Mouse (Mus musculus) kidney, postnatal 10 days (tissue): ENCODE results near the gene Nudc.
"Not testable (repeated sequence)": the region's sequence is repeated elsewhere in the genome, so short reads cannot be mapped to it uniquely, and the experiment has no call there.

Experiments used
- DNase-seq: peaks from one replicate; pipeline ENCODE4 v3.0.0; 2021; ENCODE audit warnings: mixed read lengths

Nudc gene

DNA sequence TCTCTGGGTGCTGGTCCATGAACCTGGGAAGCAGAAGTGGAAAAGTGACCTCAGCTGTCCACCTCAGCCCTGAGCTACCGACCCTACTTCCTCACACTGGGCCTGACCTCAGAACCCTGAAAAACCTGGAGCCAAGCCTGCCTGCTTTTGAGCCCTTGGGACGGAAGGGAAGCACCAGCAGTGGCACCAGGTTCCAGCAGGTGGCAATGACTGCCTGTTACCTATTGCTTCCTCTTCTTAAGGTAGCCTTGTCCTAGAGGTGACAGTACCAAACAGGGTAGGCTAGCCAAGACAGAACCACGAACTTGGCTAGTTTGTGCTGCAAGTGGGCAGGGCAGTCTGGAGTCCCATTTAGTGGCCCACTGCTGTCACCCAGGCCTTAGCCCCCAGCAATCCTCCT lies 13.0 kb downstream of the Nudc start:
- no peak for DNase-seq

DNA sequence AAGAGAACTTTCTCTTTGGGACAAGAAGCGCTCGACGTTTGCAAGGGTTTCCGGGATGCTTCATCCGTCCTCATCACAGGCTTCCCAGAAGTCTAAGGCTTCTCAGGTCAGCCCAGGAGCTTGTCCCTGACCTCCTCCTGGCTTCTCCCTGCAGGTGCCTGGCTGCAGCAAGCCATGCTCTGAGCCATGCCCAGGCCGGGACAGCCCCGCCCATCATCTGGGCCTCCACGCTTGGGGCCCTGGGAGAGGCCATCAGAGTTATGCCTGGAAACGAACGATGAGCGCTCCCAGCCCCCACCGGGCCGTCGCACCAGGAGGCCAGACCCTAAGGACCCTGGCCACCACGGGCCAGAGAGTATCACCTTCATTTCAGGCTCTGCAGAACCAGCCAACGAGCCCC lies 18.0 kb downstream of the Nudc start:
- no peak for DNase-seq

DNA sequence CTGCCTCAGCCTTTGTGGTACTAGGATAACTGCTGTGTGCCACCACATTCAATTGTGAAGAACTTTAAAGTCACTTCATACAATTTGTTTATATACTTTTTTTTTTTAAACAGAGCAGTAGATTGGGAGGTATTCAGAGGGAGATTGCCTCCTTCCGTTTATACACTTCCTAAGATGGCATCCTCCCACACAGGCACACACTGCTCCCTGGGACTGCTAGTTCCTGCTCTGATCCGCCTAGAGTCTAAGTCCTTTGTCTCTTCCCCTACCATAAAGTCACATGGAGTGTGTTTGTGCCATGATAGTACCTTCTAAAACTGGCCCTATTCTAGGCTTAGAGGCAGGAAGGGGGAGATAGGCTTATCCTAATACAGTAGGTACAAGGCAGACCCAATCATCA lies 24.3 kb downstream of the Nudc start:
- no peak for DNase-seq

DNA sequence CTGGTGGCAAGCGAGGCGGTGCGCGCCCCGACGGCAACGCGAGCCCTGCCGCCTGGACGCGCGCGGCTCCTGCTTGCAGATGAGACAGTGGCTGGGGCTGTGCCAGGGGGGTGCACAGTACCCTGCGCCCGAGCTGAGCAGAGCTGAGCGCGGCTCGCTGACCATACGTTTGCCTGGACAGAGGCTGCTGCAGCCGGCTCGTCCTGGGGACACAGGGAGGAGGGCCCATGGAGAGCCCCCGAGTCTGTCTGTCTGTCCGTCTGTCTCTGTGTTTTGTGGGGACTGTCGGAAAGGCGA lies 26.5 kb downstream of the Nudc start:
- DNase-seq, result peak; percentile 53

DNA sequence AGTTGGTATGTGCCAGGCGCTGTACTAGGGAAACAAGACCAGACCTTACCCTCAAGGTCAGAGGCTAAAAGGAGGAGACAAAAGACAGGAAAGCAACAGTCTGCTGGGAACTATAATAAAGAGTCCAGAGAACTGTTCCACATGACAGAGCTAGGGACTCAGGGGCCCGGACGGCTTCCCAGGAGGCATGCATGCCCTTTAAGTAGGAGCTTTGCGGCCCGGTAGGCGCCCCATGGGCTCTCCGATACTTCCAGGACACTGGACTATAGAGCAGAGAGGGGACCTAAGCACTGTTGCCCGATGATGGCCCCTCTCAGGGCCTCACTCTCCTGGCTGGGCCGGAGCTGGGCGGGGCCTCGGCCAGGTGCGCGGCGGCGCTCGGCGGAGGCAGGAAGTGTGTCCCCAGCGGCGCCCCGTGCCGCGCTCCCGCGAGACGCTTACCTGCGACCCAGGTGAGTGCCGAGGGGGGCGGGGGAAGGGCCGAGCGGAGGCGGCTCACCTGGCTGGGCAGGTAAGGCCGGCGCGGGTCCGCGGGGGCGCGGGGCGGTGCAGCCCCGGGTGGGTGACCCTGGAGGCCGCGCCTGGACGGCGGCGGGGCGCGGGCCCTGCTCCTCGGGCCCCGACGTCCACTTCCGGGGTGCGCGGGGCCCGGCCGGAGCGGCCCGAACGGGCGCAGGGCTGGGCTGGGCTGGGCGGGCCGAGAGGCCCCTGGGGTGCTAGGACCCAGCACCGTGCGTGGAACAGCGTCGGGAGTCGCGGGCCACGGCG lies 27.0 kb downstream of the Nudc start, which contains the start of gene Kdf1:
TSS of gene Kdf1 (plus strand) at position 363 of the 768 bp plus-strand sequence.
- peak; percentile 86 for DNase-seq

DNA sequence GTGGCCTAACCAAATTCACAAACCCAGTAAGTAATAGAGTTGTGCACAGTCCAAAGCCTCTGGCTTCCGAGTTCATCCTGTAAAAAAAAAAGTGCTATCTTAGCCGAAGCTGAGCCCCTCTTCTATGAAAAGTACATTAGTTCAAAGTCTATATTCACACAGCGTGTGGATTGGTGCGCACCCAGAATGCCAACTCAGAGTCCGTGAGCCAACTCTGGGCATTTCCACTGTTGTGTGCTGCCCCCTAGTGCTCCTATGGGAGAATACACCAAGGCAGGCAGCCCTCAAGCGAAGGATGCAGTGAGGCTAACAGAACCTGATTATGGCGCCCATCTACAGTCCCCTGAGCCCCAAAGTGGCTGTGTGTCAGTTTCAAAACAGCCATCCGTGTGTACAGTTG lies 32.8 kb downstream of the Nudc start:
- DNase-seq, result peak; percentile 83

DNA sequence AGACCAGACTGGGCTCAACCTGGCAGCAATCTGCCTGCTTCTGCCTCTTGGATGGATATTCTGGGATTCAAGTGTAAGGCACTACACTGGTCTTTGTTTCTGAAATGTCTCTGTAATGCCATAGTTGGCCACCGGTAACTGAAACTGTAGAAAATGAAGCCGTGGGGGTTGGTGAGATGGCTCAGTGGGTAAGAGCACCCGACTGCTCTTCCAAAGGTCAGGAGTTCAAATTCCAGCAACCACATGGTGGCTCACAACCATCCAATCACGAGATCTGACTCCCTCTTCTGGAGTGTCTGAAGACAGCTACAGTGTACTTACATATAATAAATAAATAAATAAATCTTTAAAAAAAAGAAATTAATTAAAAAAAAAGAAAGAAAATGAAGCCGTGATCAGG lies 33.3 kb downstream of the Nudc start:
- DNase-seq, result not testable (repeated sequence)

DNA sequence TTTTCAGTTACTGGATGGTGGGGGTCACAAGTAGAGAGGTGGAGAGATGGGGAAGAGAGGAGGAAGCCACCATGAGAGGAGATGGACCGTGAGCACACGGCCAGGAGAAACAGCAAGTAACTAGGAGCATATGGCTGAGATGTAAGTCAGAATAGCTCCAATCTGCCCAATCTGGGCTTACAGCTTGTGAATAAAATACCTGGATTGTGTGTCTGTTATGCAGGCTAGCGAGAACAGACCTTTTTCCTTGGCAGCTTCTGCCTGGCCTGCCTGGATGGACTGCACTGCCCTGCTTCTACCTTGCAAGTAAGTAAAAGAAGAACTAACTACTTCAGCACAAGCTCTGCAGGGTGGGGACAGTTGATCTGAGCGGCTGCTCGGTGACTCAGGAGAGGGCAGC lies 34.7 kb downstream of the Nudc start:
- no peak for DNase-seq

DNA sequence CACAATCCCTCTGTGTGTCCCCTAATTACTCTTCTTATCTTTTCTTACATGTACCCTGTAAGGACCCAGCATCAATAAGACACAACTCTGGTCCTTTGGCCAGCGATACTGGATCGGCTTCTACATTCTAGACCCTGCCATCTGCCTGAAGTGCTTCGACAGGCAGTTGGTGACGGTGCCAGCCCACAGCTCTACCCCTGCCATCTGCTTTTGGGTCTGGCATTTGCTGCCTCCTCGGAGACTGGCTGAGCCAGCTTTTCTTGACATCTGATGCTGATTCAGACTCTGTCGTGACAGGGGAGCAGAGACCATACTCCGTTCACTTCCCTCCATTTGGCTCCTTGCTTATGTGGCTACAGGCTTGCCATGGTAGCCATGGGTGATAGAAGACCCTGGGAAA lies 36.8 kb downstream of the Nudc start:
- no peak for DNase-seq

DNA sequence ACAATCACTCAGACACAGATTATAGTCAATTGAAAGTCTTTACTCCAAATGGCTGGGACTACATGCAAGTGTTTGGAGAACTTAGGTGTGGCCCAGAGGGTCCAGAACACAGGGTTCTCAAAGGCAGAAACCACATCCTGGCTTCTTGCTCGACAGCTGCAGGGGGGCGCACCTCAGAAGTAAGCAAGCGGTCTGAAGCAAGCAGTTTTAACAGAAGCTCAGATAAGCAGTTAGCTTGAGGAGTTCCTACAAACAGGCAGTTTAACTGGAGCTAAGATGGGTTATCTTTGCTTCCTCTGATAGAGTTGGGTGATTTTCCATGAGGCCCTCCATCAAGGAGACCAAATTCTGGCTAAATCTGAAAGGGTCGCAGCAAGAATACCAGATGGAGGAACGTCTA lies 39.2 kb downstream of the Nudc start:
- DNase-seq, result no peak

DNA sequence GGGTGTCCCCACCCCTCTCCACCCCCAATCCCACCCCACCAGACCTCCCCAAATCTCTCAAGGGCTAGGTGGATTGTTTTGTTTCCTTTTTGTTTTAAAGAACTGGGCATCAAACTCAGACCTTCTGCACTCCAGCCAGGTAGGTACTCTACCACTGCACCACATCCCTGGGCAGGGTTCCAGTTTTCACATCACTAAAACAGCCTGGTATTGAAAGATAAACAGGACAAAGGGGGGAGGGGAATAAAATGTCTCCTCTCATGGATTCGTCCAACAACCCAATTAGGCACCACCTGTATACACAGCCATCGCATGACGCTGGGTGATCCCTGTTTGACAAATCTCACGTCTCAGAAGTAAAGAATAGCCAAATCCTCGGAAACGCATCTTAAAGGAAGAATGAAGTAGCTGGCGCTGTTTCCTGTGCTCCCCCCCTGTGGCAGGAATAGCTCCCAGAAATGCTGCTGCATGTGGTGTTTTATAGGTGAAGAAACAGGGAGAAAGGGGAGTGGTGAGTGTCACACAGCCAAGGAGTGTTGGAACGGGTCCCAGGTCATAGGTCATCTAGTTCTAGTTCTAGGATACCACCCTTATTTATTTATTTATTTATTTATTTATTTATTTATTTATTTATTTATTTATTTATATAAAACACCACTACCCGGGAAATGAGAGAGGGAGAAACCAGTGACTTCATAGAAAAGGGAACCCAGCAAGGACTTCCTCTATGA lies 40.9 kb downstream of the Nudc start:
- no peak for DNase-seq

DNA sequence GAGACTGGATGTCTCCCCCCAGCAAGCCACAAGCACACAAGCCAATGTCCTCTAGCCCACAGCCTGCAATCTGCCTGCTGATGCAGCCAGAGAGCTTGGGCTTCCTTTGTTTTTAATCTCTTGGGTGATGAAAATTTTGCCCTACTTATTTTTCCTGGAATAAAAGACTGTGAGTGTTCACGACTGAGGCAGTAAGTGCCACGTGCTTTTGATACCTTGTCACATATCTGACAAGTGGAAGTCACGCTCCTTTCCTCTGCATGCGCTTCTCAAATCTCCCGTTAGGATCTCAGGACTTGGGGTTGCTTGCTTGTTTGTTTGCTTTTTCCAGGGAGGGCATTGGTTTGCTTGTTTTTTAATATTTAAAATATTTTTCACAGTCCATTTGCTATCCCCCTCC lies 41.5 kb downstream of the Nudc start:
- DNase-seq, result no peak

DNA sequence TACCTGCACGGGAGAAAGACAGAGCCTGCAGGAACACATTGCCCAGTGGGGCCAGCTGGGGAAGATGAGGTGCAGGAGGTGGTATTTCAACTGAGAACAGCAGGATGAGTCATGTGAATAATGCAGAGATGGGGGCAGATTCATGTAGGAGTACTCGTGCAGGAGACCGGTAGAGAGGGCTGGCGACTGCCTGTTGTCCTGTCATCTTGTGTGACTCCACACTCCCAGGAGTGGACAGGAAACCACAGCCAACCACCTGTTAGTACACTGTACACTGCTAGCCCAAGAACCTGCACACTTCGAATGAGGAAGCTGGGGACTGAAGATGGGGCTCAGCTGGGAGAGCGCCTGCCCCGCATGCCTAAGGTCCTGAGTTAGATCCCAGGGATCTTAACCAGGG lies 44.3 kb downstream of the Nudc start:
- DNase-seq, result no peak

DNA sequence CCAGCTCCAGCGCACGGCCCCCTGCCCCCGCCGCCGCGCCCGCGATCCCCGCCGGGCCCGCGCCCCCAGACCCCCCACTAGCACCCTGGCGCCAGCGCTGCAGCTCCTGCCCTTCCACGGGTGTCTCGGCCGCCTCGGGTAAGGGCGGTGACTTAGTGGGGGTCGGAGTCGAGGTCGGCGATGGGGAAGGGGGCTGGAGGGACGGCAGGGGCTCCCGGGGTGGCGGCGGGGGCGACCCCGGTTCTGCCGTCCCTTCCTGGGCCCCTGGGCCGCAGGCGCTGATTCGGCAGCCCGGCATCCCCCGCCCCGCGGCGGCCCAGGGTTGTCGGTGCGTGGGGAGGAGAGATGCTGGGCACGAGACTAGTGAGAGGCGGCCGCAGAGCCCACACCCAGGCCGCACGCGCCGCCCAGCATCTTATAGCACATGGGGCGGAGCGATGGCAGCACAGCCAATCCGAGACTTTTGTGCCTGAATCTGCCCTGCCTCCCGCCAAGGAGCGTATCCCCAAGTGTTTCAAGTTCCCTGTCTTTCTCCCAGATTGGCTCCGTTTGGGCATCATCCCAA lies 47.6 kb downstream of the Nudc start, which contains the start of gene Trnp1:
TSS of gene Trnp1 (minus strand) at position 391 of the 565 bp plus-strand sequence.
- DNase-seq, result peak; percentile 75

DNA sequence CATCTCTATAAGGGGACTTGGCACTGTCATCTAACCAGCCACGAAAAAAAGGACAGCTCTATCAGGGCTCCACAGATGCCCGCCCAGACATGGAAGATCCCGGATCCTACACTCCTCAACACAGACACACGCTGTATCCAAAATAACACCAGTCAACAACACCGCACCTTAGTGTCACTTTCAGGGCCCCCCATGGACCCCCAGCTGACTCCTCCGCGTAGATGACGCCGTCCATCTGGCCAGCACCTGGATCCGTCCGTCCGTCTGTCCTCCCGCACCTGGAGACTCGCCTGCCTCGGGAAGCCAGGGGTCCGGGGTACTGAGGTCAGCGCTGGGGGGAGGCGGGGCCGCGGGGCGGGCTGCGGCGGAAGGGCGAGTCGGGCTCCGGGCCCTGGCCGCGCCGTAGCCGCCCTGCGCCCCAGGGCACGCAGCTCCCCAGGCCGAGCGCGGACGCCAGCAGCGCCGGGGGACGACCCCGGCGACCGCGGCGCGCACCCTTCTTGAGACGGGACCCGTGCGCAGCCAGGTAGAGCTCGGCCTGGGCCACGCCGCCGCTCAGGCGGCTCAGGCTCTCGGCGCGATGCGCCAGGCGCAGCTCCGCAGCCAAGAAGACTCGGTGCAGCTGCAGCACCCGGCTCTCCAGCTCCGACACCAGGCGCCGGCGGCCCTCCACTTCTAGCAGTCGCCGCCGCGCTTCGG lies 48.2 kb downstream of the Nudc start:
- peak; percentile 45 for DNase-seq

DNA sequence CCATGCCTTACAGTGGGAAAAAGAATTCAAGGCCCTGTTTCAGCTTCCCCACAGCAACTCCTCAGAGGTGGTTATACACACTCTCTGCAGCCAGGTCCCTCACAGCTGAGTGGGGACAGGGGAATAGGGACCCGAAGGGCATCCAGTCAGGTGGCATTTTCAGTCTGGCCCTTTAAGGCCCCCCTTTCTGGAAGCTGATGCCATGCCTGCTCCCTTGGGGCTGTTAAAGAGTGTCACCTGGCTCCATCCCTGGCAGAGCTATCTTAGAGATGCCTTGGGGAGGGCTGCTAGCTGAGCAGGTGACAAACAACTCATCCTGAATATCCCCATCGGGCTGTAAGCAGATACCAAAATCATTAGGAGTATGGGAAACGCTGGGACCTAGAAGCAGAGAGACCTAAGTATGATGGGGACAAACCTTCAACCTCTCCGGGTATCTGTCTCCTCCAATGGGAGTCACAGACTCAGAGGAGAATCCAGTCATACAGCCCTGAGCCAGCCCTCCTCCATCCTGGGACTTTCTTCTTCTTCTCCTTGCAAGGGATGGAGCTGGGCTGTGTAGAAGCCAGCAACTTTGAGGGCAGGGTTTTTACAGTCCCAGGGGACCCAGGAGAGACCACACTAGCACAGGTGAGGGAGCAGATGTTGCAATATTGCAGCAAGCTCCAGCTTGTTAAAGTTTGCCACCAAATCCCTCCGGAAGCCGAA lies 48.9 kb downstream of the Nudc start:
- no peak for DNase-seq

DNA sequence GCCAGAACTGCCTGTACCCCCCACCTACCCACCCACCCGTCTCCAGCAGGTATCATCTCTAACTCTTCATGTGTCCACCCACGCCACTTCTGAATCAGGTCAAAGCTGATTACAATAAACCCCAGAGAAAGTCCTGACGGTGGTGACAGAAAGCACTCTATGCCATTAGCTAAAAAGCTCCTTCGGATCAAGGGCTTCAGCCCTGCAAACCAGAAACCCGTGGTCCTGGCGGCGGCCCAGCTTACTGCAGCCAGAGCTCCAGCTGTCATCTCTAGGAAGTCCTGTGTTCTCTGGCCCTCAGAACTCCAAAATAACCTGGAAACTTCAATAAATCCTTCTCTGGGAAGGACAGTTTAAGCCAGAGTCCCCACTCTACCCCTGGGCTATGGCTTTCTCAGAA lies 50.1 kb downstream of the Nudc start:
- peak; percentile 78 for DNase-seq

DNA sequence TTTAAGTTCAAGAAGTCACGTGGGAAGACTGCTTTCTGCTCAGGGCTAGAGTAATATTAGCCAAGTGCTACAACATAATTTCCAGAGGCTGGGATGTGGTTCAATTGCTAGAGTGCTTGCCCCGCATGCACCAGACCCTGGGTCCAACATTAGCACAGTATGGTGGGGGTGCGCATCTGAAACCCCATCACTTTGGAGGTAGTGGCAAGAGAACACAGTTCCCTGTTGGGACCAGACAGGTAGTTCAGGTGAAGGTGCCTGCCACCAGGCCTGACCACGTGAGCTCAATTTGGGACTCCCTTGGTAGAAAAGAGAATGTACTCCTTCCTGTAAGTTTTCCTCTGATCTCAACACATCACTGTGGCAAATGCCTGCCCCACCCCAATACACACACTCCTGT lies 50.9 kb downstream of the Nudc start:
- no peak for DNase-seq

DNA sequence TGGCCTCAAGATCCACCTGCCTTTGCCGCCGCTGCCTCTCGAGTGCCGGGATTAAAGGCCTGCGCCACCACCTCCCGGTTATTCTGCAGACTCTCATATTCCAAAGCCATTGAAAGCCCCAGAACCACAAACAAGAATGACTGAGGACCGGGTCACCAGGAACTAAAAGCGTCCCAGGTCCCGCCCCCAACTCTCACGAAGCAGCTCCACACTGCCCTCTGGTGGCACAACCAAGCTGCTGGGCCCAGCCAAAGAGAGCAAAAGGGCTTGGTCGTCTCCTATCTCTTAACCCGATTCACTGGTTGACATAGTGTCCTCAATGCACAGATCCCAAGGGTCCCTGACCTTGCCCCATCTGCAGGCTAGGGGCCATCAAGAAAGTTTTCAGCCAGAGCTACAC lies 51.4 kb downstream of the Nudc start:
- peak; percentile 95 for DNase-seq

DNA sequence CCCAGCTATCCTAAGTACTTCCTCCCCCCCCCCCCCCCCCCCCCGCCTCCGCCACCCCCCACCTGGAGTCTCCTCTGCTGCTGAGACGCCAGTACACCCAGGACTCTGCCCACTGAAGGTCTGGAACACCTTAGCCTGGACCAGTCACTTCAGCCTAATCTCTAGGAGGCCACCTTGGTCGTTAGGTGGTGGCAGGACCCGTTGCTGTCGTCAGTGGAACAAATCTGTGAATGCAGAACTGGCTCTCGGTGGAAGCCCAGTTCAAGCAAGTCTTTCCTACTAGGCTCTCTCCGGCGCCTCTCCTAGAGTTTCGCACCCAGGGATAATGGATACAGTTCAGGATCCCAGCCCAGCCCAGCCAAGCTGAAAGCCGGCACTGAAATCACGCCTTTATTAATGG lies 51.9 kb downstream of the Nudc start:
- peak; percentile 34 for DNase-seq

DNA sequence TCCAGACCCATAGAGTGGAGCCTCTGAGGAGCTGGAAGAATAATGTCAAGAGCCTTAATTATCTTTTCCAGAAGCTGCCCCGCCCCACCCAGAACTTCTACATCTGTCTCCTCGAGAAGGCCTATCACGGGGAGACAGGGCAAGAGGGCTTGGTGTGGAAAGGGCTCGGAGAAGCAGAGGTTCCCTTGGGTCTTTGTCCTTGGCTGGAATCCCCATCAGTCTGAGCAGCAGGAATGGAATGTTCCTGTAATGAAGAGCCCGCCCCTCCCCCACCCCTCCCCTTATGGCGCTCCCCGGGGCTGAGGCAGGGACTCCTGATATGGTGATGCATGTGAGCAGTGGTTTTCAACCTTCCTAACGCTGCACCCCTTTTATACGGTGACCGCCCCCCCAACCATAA lies 54.0 kb downstream of the Nudc start:
- no peak for DNase-seq

DNA sequence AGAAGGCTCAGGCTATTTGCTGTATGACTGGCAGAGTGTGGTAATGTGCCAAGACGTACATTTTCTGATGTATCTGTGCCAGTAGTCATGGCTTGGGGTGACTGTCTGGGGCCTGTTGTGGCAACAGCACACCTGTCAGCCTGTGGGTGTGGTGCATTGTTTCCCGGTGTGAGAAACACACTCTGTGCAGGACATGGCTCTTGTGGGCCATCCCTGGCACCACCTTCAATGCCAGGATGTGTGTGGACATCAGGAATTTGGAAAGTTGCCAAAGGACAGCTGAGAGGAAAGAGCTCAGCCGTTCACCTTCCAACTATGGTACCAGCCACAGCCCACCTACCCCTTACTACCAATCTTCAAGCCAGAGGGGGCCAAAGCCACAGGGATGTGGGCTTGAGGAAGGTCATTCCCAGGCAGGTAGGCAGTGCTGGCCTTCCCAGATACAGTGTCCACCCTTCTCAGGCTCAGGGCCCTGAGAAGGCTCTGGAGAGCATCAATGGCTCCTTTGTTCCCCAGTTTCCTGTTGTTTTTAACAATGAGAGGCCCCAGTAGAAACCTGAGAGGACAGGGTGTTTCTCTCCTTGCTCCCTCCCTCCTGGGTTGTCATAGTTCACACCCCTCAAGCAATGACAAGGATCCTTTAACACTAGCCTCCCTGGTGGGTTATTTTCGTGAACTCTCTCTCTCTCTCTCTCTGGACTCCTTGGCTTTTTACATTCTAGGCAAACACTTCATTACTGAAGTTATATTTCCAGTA lies 56.1 kb downstream of the Nudc start:
- no peak for DNase-seq
